Mouse (Mus musculus): ENCODE measurements around the gene Aoc1. TPM values are rescaled to one million over a fixed set of nuclear protein-coding genes. Genes with fewer than 3 reads are reported as not detected.

Aoc1 gene
- polyA plus RNA-seq, 1 experiment from 2014 or later: 4.6 TPM

- Histone ChIP-seq H3K9me3 (replicated peaks; ENCODE audit: control insufficient read depth, low read length) (no peaks in the 10 kb centered on the region), H3K27me3 (ENCODE audit: control insufficient read depth, insufficient read depth, low read length) (no peaks in the 10 kb centered on the region), H3K9ac (ENCODE audit: low read length) (no peak overlapping the region), H3K27ac (ENCODE audit: low read length) (no peak overlapping the region), H3K36me3 (ENCODE audit: control insufficient read depth, insufficient read depth, low read length) (no peaks in the 10 kb centered on the region), H3K4me3 (replicated peaks; ENCODE audit: low read length) (no peak overlapping the region), H3K4me2 (ENCODE audit: low read depth, low read length) (no peak overlapping the region), H3K4me1 (ENCODE audit: control insufficient read depth, insufficient read depth, low read length) (no peaks in the 10 kb centered on the region)
- no peak for ATAC-seq (ENCODE audit: insufficient read depth, low FRiP score)
- WGBS: 98% methylated on average over 2 of the region's 2 CpGs
Measured at GRCm38 (mm10) chr6:48913587-48913986, 40.9 kb downstream of the Aoc1 start.

GRCm38 (mm10) chr6:48929595-48929994 is 56.9 kb downstream of the Aoc1 start, which contains the start of gene 1600015I10Rik:
TSS of gene 1600015I10Rik (plus strand) at chr6:48929895.
- no peaks in the 10 kb centered on the region for H3K27me3 ChIP-seq (ENCODE audit: control insufficient read depth, insufficient read depth, low read length)
- 85% methylated on average over 5 of the region's 5 CpGs for WGBS
- no peak within 1 kb of the TSS for H3K4me2 ChIP-seq (ENCODE audit: low read depth, low read length)
- no peak within 1 kb of the TSS for H3K9ac ChIP-seq (ENCODE audit: low read length)
- no peak within 1 kb of the TSS for H3K27ac ChIP-seq (ENCODE audit: low read length)
- no peaks in the 10 kb centered on the region for H3K4me1 ChIP-seq (ENCODE audit: control insufficient read depth, insufficient read depth, low read length)
- H3K9me3 ChIP-seq (replicated peaks; ENCODE audit: control insufficient read depth, low read length): no peaks in the 10 kb centered on the region
- H3K4me3 ChIP-seq (replicated peaks; ENCODE audit: low read length): no peak within 1 kb of the TSS
- ATAC-seq (ENCODE audit: insufficient read depth, low FRiP score): no peak
- no peaks in the 10 kb centered on the region for H3K36me3 ChIP-seq (ENCODE audit: control insufficient read depth, insufficient read depth, low read length)

GRCm38 (mm10) chr6:48949596-48949995 is 76.9 kb downstream of the Aoc1 start:
- H3K4me2 ChIP-seq (ENCODE audit: low read depth, low read length): no peak overlapping the region
- H3K9me3 ChIP-seq (replicated peaks; ENCODE audit: control insufficient read depth, low read length): no peaks in the 10 kb centered on the region
- no peak overlapping the region for H3K27ac ChIP-seq (ENCODE audit: low read length)
- ATAC-seq (ENCODE audit: insufficient read depth, low FRiP score): no peak
- H3K9ac ChIP-seq (ENCODE audit: low read length): no peak overlapping the region
- no peaks in the 10 kb centered on the region for H3K4me1 ChIP-seq (ENCODE audit: control insufficient read depth, insufficient read depth, low read length)
- H3K4me3 ChIP-seq (replicated peaks; ENCODE audit: low read length): no peak overlapping the region
- no peaks in the 10 kb centered on the region for H3K36me3 ChIP-seq (ENCODE audit: control insufficient read depth, insufficient read depth, low read length)
- no peaks in the 10 kb centered on the region for H3K27me3 ChIP-seq (ENCODE audit: control insufficient read depth, insufficient read depth, low read length)
- 74% methylated on average over 2 of the region's 2 CpGs for WGBS

- WGBS: 86% methylated on average over 5 of the region's 5 CpGs
- Histone ChIP-seq H3K4me2 (ENCODE audit: low read depth, low read length) (no peak overlapping the region), H3K9ac (ENCODE audit: low read length) (no peak overlapping the region), H3K4me3 (replicated peaks; ENCODE audit: low read length) (no peak overlapping the region), H3K36me3 (ENCODE audit: control insufficient read depth, insufficient read depth, low read length) (no peaks in the 10 kb centered on the region), H3K4me1 (ENCODE audit: control insufficient read depth, insufficient read depth, low read length) (no peaks in the 10 kb centered on the region), H3K27me3 (ENCODE audit: control insufficient read depth, insufficient read depth, low read length) (no peaks in the 10 kb centered on the region), H3K27ac (ENCODE audit: low read length) (no peak overlapping the region), H3K9me3 (replicated peaks; ENCODE audit: control insufficient read depth, low read length) (no peaks in the 10 kb centered on the region)
- ATAC-seq (ENCODE audit: insufficient read depth, low FRiP score): no peak
Measured at GRCm38 (mm10) chr6:48950676-48951075, 78.0 kb downstream of the Aoc1 start.

- whole genome bisulfite sequencing: 79% methylated on average over 6 of the region's 6 CpGs
- H3K4me3 ChIP-seq (replicated peaks; ENCODE audit: low read length): no peak overlapping the region
- ATAC-seq (ENCODE audit: insufficient read depth, low FRiP score): no peak
Measured at GRCm38 (mm10) chr6:48951630-48952029, 78.9 kb downstream of the Aoc1 start.

GRCm38 (mm10) chr6:48953220-48953619 is 80.5 kb downstream of the Aoc1 start:
- 79% methylated on average over 5 of the region's 5 CpGs for WGBS
- no peak overlapping the region for H3K4me2 ChIP-seq (ENCODE audit: low read depth, low read length)
- H3K27me3 ChIP-seq (ENCODE audit: control insufficient read depth, insufficient read depth, low read length): no peaks in the 10 kb centered on the region
- no peak overlapping the region for H3K27ac ChIP-seq (ENCODE audit: low read length)
- H3K4me3 ChIP-seq (replicated peaks; ENCODE audit: low read length): no peak overlapping the region
- no peak overlapping the region for H3K9ac ChIP-seq (ENCODE audit: low read length)
- no peaks in the 10 kb centered on the region for H3K4me1 ChIP-seq (ENCODE audit: control insufficient read depth, insufficient read depth, low read length)
- no peaks in the 10 kb centered on the region for H3K36me3 ChIP-seq (ENCODE audit: control insufficient read depth, insufficient read depth, low read length)
- H3K9me3 ChIP-seq (replicated peaks; ENCODE audit: control insufficient read depth, low read length): no peaks in the 10 kb centered on the region
- ATAC-seq (ENCODE audit: insufficient read depth, low FRiP score): no peak

More at GRCm38 (mm10) chr6:48951630-48952029, 78.9 kb downstream of the Aoc1 start:
- Histone ChIP-seq H3K27me3 (ENCODE audit: control insufficient read depth, insufficient read depth, low read length) (no peaks in the 10 kb centered on the region), H3K9me3 (replicated peaks; ENCODE audit: control insufficient read depth, low read length) (no peaks in the 10 kb centered on the region), H3K4me2 (ENCODE audit: low read depth, low read length) (no peak overlapping the region), H3K27ac (ENCODE audit: low read length) (no peak overlapping the region), H3K9ac (ENCODE audit: low read length) (no peak overlapping the region), H3K4me1 (ENCODE audit: control insufficient read depth, insufficient read depth, low read length) (no peaks in the 10 kb centered on the region), H3K36me3 (ENCODE audit: control insufficient read depth, insufficient read depth, low read length) (no peaks in the 10 kb centered on the region)

- no peaks in the 10 kb centered on the region for H3K4me1 ChIP-seq (ENCODE audit: control insufficient read depth, insufficient read depth, low read length)
- no peak overlapping the region for H3K27ac ChIP-seq (ENCODE audit: low read length)
- no peaks in the 10 kb centered on the region for H3K27me3 ChIP-seq (ENCODE audit: control insufficient read depth, insufficient read depth, low read length)
- H3K4me2 ChIP-seq (ENCODE audit: low read depth, low read length): no peak overlapping the region
- 80% methylated on average over 5 of the region's 5 CpGs for WGBS
- no peak overlapping the region for H3K9ac ChIP-seq (ENCODE audit: low read length)
- H3K9me3 ChIP-seq (replicated peaks; ENCODE audit: control insufficient read depth, low read length): no peaks in the 10 kb centered on the region
- H3K4me3 ChIP-seq (replicated peaks; ENCODE audit: low read length): no peak overlapping the region
- no peak for ATAC-seq (ENCODE audit: insufficient read depth, low FRiP score)
- H3K36me3 ChIP-seq (ENCODE audit: control insufficient read depth, insufficient read depth, low read length): no peaks in the 10 kb centered on the region
Measured at GRCm38 (mm10) chr6:48954211-48954610, 81.5 kb downstream of the Aoc1 start.

- 37% methylated on average over 1 of the region's 1 CpGs for WGBS
- Histone ChIP-seq H3K9ac (ENCODE audit: low read length) (no peak overlapping the region), H3K4me2 (ENCODE audit: low read depth, low read length) (no peak overlapping the region), H3K27ac (ENCODE audit: low read length) (no peak overlapping the region), H3K36me3 (ENCODE audit: control insufficient read depth, insufficient read depth, low read length) (no peaks in the 10 kb centered on the region), H3K4me1 (ENCODE audit: control insufficient read depth, insufficient read depth, low read length) (no peaks in the 10 kb centered on the region), H3K27me3 (ENCODE audit: control insufficient read depth, insufficient read depth, low read length) (no peaks in the 10 kb centered on the region), H3K4me3 (replicated peaks; ENCODE audit: low read length) (no peak overlapping the region), H3K9me3 (replicated peaks; ENCODE audit: control insufficient read depth, low read length) (no peaks in the 10 kb centered on the region)
- ATAC-seq (ENCODE audit: insufficient read depth, low FRiP score): no peak; the same call in 1 of the 2 replicates
Measured at GRCm38 (mm10) chr6:48954946-48955345, 82.2 kb downstream of the Aoc1 start.

- Histone ChIP-seq H3K4me1 (ENCODE audit: control insufficient read depth, insufficient read depth, low read length) (no peaks in the 10 kb centered on the region), H3K9me3 (replicated peaks; ENCODE audit: control insufficient read depth, low read length) (no peaks in the 10 kb centered on the region), H3K27ac (ENCODE audit: low read length) (no peak overlapping the region), H3K4me3 (replicated peaks; ENCODE audit: low read length) (no peak overlapping the region), H3K9ac (ENCODE audit: low read length) (no peak overlapping the region), H3K4me2 (ENCODE audit: low read depth, low read length) (no peak overlapping the region), H3K36me3 (ENCODE audit: control insufficient read depth, insufficient read depth, low read length) (no peaks in the 10 kb centered on the region), H3K27me3 (ENCODE audit: control insufficient read depth, insufficient read depth, low read length) (no peaks in the 10 kb centered on the region)
- WGBS: 83% methylated on average over 4 of the region's 4 CpGs
- no peak for ATAC-seq (ENCODE audit: insufficient read depth, low FRiP score)
Measured at GRCm38 (mm10) chr6:48956785-48957184, 84.1 kb downstream of the Aoc1 start.

GRCm38 (mm10) chr6:48958053-48958452 is 85.4 kb downstream of the Aoc1 start:
- no peak overlapping the region for H3K4me3 ChIP-seq (replicated peaks; ENCODE audit: low read length)
- WGBS: 45% methylated on average over 1 of the region's 1 CpGs
- no peak for ATAC-seq (ENCODE audit: insufficient read depth, low FRiP score)

More at GRCm38 (mm10) chr6:48958053-48958452, 85.4 kb downstream of the Aoc1 start:
- H3K4me2 ChIP-seq (ENCODE audit: low read depth, low read length): no peak overlapping the region
- H3K27me3 ChIP-seq (ENCODE audit: control insufficient read depth, insufficient read depth, low read length): no peaks in the 10 kb centered on the region
- no peaks in the 10 kb centered on the region for H3K36me3 ChIP-seq (ENCODE audit: control insufficient read depth, insufficient read depth, low read length)
- no peak overlapping the region for H3K27ac ChIP-seq (ENCODE audit: low read length)
- H3K9ac ChIP-seq (ENCODE audit: low read length): no peak overlapping the region
- no peaks in the 10 kb centered on the region for H3K9me3 ChIP-seq (replicated peaks; ENCODE audit: control insufficient read depth, low read length)
- H3K4me1 ChIP-seq (ENCODE audit: control insufficient read depth, insufficient read depth, low read length): no peaks in the 10 kb centered on the region

Data from stomach, embryonic 16.5 days (tissue).